Mouse (Mus musculus): ENCODE measurements at regions not wholly inside any gene's neighbourhood (a gene's known extent, or its start where the extent isn't known, plus 50 kb on each side); places are given as distances from the start of the nearest gene placed in this dataset.
A peak's percentile ranks its signal among the peaks of the same experiment; 100 is the strongest.

DNA sequence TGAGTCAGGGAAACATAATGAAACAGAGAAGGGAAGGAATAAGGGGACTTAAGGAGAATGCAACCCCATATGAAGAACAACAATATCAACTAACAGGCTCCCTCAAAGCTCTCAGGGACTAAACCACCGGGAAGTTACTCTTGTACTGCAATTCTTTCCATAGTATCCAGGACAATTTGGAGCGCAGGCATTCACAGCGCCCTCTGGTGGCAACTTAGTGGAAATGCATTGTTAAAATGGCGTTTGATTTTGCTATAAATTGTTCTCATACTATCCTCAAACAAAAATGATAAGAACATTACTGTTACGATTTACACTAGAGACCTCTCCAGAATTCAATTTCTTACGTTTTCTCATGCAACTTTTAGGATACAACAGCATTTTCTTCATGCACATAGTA, 1126.1 kb downstream of the Pcdh9 start:
- Histone ChIP-seq H3K4me2 (replicated peaks; ENCODE audit: low read depth, low read length) (no peak overlapping the region), H3K27ac (ENCODE audit: low read depth, low read length) (no peak overlapping the region), H3K9me3 (ENCODE audit: control insufficient read depth, low read length) (no peaks in the 10 kb centered on the region), H3K4me3 (ENCODE audit: low read depth, low read length) (no peak overlapping the region), H3K9ac (ENCODE audit: low read depth, low read length) (no peak overlapping the region), H3K4me1 (replicated peaks; ENCODE audit: control insufficient read depth, insufficient read depth, low read length) (no peaks in the 10 kb centered on the region), H3K36me3 (ENCODE audit: control insufficient read depth, insufficient read depth, low read length) (no peaks in the 10 kb centered on the region), H3K27me3 (ENCODE audit: control insufficient read depth, insufficient read depth, low read length) (no peaks in the 10 kb centered on the region)
- ATAC-seq (ENCODE audit: low FRiP score) (no peak), DNase-seq (ENCODE audit: low spot score) (peak; percentile 47)
- 18% methylated on average over 6 of the region's 6 CpGs for WGBS

DNA sequence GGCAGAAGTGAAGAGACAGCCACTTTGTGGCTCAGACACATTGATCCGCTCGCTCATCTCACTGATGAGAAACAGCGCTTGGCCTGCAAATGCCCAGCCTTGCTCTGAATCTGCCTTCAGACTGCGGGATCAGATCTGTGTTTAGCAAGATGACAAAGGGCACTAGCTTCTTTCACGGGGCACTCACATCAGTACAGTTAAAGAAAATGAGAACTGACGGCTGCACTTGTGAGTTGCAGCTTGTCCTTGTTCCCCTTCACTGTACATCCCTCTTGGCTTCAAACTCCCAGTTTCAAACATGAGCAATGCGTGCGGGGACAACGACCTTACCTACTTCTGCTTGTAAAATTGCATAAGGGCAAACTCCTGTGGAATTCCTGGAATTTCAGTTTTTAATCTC, 1135.8 kb downstream of the Pcdh9 start:
- Histone ChIP-seq H3K9me3 (ENCODE audit: control insufficient read depth, low read length) (no peaks in the 10 kb centered on the region), H3K27ac (ENCODE audit: low read depth, low read length) (no peak overlapping the region), H3K9ac (ENCODE audit: low read depth, low read length) (no peak overlapping the region), H3K4me3 (ENCODE audit: low read depth, low read length) (no peak overlapping the region), H3K27me3 (ENCODE audit: control insufficient read depth, insufficient read depth, low read length) (no peaks in the 10 kb centered on the region), H3K36me3 (ENCODE audit: control insufficient read depth, insufficient read depth, low read length) (no peaks in the 10 kb centered on the region), H3K4me2 (replicated peaks; ENCODE audit: low read depth, low read length) (no peak overlapping the region), H3K4me1 (replicated peaks; ENCODE audit: control insufficient read depth, insufficient read depth, low read length) (no peaks in the 10 kb centered on the region)
- WGBS: 82% methylated on average over 9 of the region's 9 CpGs
- DNase-seq (ENCODE audit: low spot score) (no peak), ATAC-seq (ENCODE audit: low FRiP score) (no peak)

DNA sequence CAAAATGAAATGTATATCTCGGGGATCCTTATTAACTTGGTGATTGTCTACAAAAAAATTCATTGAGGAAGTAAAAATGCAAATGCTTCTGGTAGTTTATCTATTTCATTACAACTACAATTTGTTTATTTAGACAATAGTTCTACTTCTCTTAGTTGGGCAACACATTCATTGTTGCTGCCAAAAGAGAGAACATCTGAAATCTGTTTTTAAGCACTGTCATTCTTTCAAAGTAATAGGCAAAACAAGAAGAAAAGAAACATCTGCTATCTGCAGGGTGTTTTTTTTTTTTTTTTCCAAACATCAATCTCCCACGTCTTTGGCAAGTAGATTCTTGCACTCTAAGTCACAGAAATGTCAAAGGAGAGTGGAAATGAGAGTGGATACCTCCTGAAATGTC, 1172.8 kb downstream of the Pcdh9 start:
- no peak overlapping the region for H3K4me2 ChIP-seq (replicated peaks; ENCODE audit: low read depth, low read length)
- H3K4me1 ChIP-seq (replicated peaks; ENCODE audit: control insufficient read depth, insufficient read depth, low read length): no peaks in the 10 kb centered on the region
- H3K9ac ChIP-seq (ENCODE audit: low read depth, low read length): no peak overlapping the region
- DNase-seq (ENCODE audit: low spot score) (no peak), ATAC-seq (ENCODE audit: low FRiP score) (no peak)
- H3K27me3 ChIP-seq (ENCODE audit: control insufficient read depth, insufficient read depth, low read length): no peaks in the 10 kb centered on the region
- no peaks in the 10 kb centered on the region for H3K9me3 ChIP-seq (ENCODE audit: control insufficient read depth, low read length)
- no peak overlapping the region for H3K27ac ChIP-seq (ENCODE audit: low read depth, low read length)
- WGBS: 66% methylated on average over 2 of the region's 2 CpGs
- no peaks in the 10 kb centered on the region for H3K36me3 ChIP-seq (ENCODE audit: control insufficient read depth, insufficient read depth, low read length)
- H3K4me3 ChIP-seq (ENCODE audit: low read depth, low read length): no peak overlapping the region

DNA sequence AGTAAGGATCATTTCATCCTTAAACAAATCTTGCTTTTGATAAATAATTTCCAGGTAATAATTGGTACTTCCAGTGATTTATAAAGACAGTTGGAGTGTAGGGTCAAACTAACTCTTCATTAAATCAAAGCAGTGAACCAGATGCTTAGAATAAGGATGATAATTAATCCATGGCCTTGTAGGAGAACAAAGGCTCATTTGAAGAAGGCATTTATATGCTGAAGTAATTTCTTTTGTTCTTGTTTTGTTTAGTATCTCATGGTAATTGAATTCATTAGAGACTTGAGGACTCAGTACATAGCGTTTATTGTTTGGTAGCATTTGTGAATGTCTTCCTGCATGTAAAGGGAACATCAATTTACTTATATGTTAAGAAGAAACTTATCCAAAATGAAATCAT, 1202.3 kb downstream of the Pcdh9 start:
- Histone ChIP-seq H3K4me1 (replicated peaks; ENCODE audit: control insufficient read depth, insufficient read depth, low read length) (no peaks in the 10 kb centered on the region), H3K9me3 (ENCODE audit: control insufficient read depth, low read length) (no peaks in the 10 kb centered on the region), H3K4me3 (ENCODE audit: low read depth, low read length) (no peak overlapping the region), H3K4me2 (replicated peaks; ENCODE audit: low read depth, low read length) (no peak overlapping the region), H3K36me3 (ENCODE audit: control insufficient read depth, insufficient read depth, low read length) (no peaks in the 10 kb centered on the region), H3K27ac (ENCODE audit: low read depth, low read length) (no peak overlapping the region), H3K27me3 (ENCODE audit: control insufficient read depth, insufficient read depth, low read length) (no peaks in the 10 kb centered on the region), H3K9ac (ENCODE audit: low read depth, low read length) (no peak overlapping the region)
- DNase-seq (ENCODE audit: low spot score): no peak
- WGBS: 72% methylated on average over 1 of the region's 1 CpGs
- ATAC-seq (ENCODE audit: low FRiP score): no peak

DNA sequence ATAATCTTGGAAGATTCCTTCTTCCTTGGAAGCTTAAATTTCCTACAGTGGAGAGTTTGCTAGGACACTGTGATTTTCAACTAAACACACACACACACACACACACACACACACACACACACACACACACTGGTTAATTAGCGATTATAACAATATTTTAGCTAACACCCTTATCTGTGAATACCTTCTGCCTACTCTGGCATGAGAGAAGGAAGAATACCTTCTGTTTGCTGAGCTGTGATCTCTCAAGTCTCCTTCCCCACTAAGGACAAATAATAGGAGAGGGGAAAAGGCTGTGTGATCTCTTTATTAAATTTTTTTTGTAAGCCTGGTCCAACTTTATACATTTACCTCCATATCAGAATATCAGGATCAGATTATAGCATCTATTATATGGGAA, 1203.4 kb downstream of the Pcdh9 start:
- Histone ChIP-seq H3K4me1 (replicated peaks; ENCODE audit: control insufficient read depth, insufficient read depth, low read length) (no peaks in the 10 kb centered on the region), H3K9me3 (ENCODE audit: control insufficient read depth, low read length) (no peaks in the 10 kb centered on the region), H3K27ac (ENCODE audit: low read depth, low read length) (no peak overlapping the region), H3K4me2 (replicated peaks; ENCODE audit: low read depth, low read length) (no peak overlapping the region), H3K9ac (ENCODE audit: low read depth, low read length) (no peak overlapping the region), H3K4me3 (ENCODE audit: low read depth, low read length) (no peak overlapping the region), H3K36me3 (ENCODE audit: control insufficient read depth, insufficient read depth, low read length) (no peaks in the 10 kb centered on the region), H3K27me3 (ENCODE audit: control insufficient read depth, insufficient read depth, low read length) (no peaks in the 10 kb centered on the region)
- WGBS: 75% methylated on average over 1 of the region's 1 CpGs
- no peak for ATAC-seq (ENCODE audit: low FRiP score)
- DNase-seq (ENCODE audit: low spot score): no peak

DNA sequence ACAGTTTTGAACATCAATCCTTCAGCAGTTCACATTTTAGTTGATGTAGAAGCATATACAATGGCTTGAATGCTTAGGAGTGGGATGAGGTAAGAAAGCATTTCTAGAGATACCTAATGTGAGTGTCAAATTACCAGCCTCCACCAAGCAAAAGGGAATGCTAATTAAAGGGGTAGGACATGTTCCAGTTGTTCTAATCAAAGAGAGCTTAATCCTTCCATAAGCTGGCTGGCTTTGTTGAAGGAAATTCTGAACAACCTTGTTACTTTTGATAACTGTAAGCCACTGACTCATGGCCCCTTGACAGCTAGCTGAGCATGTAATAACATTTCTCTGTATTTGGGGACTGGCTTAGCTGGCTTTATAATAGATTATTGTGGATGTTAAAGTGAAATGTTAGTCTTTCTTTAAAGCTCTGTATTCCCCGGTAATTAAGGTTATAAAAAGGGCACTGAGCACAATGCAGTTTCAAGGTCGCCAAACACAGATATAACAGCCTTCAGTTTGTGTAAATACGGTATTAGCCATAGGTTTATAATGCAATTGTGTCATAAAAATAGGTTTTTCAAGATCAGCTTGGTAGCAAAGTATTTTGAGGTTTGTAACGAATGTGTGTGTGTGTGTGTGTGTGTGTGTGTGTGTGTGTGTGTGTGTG, 1211.5 kb downstream of the Pcdh9 start:
- H3K9ac ChIP-seq (ENCODE audit: low read depth, low read length): no peak overlapping the region
- no peaks in the 10 kb centered on the region for H3K27me3 ChIP-seq (ENCODE audit: control insufficient read depth, insufficient read depth, low read length)
- H3K4me2 ChIP-seq (replicated peaks; ENCODE audit: low read depth, low read length): no peak overlapping the region
- no peaks in the 10 kb centered on the region for H3K9me3 ChIP-seq (ENCODE audit: control insufficient read depth, low read length)
- no peaks in the 10 kb centered on the region for H3K4me1 ChIP-seq (replicated peaks; ENCODE audit: control insufficient read depth, insufficient read depth, low read length)
- WGBS: 83% methylated on average over 4 of the region's 4 CpGs
- H3K27ac ChIP-seq (ENCODE audit: low read depth, low read length): no peak overlapping the region
- H3K36me3 ChIP-seq (ENCODE audit: control insufficient read depth, insufficient read depth, low read length): no peaks in the 10 kb centered on the region
- no peak for ATAC-seq (ENCODE audit: low FRiP score)
- DNase-seq (ENCODE audit: low spot score): no peak
- no peak overlapping the region for H3K4me3 ChIP-seq (ENCODE audit: low read depth, low read length)

DNA sequence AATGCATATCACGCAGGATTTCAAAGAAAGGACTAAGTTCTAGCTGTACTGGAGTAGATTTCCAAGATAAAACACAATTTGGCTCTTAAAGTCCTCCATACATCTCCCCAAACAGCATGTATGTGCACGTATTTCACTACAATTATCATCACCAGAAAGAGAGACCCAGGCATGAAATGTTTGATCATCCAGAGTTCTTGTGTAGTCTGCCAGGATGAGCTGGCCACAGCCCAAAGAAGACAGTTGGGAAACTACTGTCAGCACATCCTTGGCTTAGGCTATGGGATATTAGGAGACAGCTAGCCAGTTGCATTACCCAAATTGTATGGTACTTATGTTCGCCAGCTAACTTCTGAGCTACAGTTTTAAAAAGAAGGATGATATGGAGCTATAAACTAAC, 1216.3 kb downstream of the Pcdh9 start:
- H3K4me3 ChIP-seq (ENCODE audit: low read depth, low read length): no peak overlapping the region
- ATAC-seq (ENCODE audit: low FRiP score): no peak
- H3K27me3 ChIP-seq (ENCODE audit: control insufficient read depth, insufficient read depth, low read length): no peaks in the 10 kb centered on the region
- no peak overlapping the region for H3K27ac ChIP-seq (ENCODE audit: low read depth, low read length)
- H3K36me3 ChIP-seq (ENCODE audit: control insufficient read depth, insufficient read depth, low read length): no peaks in the 10 kb centered on the region
- H3K4me2 ChIP-seq (replicated peaks; ENCODE audit: low read depth, low read length): no peak overlapping the region
- no peak overlapping the region for H3K9ac ChIP-seq (ENCODE audit: low read depth, low read length)
- no peaks in the 10 kb centered on the region for H3K4me1 ChIP-seq (replicated peaks; ENCODE audit: control insufficient read depth, insufficient read depth, low read length)
- WGBS: 87% methylated on average over 3 of the region's 3 CpGs
- H3K9me3 ChIP-seq (ENCODE audit: control insufficient read depth, low read length): no peaks in the 10 kb centered on the region
- DNase-seq (ENCODE audit: low spot score): no peak

All from hindbrain, embryonic 11.5 days (tissue).